Mouse (Mus musculus): ENCODE measurements around the gene Kcnj14.
A peak's percentile ranks its signal among the peaks of the same experiment; 100 is the strongest.

Kcnj14 gene

DNA sequence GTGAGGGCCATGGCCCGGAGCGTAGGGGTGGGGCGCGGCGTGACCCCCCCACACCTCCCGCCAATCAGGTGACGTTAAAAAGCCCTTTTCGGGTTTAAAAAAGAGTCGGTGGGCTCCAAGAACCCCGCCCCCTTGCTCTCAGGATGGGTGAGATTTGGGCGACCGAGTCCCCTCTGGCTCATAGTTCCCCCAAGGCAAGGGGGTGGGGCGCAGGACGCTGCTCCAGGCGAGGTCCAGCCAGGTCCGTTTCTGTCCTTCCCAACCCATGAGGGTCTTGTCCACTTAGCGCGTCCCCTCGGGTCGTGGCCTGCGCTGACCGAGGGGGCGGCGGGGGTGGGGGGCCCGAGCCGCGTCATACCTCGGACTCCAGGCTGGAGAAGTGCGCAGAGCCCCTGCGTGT is 7.8 kb upstream of the Kcnj14 start:
- DNase-seq (ENCODE audit: extremely low spot score, low read depth, low spot score), result no peak

- DNase-seq (ENCODE audit: extremely low spot score, low read depth, low spot score), result no peak
These were observed 6.5 kb upstream of the Kcnj14 start for GRCm38 (mm10) chr7:45831128-45831525.

- peak; percentile 80 for DNase-seq (ENCODE audit: extremely low spot score, low read depth, low spot score)
These were observed 6.0 kb upstream of the Kcnj14 start, which contains the start of gene Grwd1 for GRCm38 (mm10) chr7:45830427-45831127. TSS of gene Grwd1 (minus strand) at chr7:45830944.

DNA sequence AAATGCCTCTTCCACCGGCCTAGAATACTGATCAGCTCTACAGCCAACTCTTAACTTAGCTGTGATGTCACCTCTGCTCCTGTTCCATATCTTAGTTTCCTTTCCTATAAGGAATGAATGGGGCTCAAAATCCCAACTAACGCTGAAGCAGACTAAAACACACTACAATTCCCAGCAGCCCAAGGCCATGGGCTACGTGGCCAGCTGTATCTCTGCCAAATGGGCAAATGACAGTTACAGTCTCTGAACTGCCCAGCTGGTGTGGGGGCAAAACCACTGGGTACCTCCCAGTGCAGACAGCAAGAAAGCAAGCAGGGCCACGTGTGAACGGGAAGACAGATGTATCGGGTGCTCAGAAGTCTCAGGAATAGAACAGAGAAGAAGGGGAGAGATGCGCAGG is 2.0 kb upstream of the Kcnj14 start:
- no peak for DNase-seq (ENCODE audit: extremely low spot score, low read depth, low spot score)

DNA sequence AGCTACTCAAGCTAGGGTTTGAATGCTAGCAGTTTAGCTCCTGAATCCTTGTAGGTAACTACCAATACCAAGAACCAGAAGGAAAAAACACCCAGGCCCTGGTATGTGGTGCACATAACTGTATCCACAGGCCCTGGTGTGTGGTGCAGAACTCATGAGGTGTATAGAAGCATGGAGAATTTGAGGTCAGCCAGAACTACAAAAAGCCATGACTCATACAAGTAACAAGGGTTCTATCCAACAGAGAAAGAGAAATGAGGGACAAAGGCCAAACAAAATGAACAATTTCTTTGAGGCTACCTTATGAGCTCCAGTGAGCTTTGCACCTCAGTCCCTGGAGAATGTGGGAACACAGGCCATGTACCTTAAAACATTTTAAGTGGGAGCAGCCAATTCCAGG is 3.7 kb downstream of the Kcnj14 start:
- no peak for DNase-seq (ENCODE audit: extremely low spot score, low read depth, low spot score)

GRCm38 (mm10) chr7:45819843-45820242 is 4.7 kb downstream of the Kcnj14 start:
- no peak for DNase-seq (ENCODE audit: extremely low spot score, low read depth, low spot score)

DNA sequence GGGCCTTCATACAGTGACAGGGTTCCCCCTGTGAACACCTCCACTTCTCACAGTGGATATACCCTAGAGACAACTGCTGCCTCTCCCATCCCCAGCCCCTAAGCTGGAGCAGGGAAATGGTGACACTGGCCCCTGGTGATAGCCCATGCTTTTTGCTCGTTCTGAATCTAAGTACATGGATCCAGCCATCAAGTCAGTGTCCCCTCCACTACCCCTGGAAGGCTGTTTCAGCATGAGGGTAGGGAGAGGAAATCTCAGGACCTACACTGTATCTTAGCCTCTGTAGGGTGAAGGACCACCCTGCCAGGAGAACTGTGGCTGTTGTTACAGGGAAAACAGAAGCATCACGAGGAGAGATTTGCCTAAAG is 8.6 kb downstream of the Kcnj14 start:
- no peak for DNase-seq (ENCODE audit: extremely low spot score, low read depth, low spot score)

GRCm38 (mm10) chr7:45815323-45815983 is 9.1 kb downstream of the Kcnj14 start:
- no peak for DNase-seq (ENCODE audit: extremely low spot score, low read depth, low spot score)

GRCm38 (mm10) chr7:45814841-45815240 is 9.7 kb downstream of the Kcnj14 start:
- no peak for DNase-seq (ENCODE audit: extremely low spot score, low read depth, low spot score)

DNA sequence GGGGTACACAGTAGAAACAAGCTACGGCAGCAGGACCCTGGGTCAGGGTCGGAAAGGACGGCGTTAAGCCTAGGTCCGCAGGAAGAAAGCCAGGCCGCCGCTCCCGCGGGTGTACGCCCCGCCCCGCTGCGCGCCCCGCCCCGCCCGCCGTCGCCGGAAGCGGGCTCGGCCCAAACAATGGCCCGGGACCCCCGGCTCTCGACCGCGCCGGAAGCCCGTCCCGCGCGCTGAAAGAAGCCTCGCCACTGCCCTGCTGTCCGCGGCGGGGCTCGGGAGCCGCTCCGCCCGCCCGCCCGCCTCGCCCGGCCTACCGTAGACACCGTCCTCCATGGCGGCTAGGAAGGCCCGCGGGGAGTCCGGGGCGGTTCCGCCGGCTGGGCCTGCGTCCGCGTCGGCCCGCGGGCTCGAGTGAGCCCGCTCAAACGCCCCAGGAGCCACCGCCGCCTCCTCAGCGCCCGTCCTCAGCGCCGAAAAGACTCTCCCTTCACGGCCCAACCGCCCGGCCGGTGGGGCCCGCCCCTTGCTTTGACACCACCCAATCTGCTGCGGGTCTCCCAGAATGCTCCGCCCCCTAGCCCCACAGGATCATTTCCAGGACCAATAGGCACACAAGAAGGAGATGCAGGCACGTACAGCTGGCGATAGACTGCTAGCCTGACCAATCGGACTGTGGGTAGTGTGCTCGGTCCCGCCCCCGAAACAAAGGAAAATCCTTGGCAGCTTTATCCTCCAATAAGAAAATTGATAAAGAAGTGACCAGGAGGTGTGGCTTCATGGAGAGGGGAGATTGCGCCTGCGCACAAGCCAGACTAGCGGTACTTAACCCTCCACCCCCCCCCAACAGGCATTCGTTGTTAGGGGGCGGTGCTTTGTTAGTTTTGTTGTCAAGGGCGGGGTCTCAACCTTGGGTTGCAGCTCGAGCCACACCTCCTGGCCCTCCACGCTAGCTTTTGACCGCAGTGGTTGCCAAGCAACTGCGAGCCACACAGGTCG is 10.5 kb downstream of the Kcnj14 start, which contains the start of gene Cyth2:
Gene Cyth2, minus strand, starts transcription at position 795 of the 993 bp plus-strand sequence.
- peak; percentile 98 for DNase-seq (ENCODE audit: extremely low spot score, low read depth, low spot score)

DNA sequence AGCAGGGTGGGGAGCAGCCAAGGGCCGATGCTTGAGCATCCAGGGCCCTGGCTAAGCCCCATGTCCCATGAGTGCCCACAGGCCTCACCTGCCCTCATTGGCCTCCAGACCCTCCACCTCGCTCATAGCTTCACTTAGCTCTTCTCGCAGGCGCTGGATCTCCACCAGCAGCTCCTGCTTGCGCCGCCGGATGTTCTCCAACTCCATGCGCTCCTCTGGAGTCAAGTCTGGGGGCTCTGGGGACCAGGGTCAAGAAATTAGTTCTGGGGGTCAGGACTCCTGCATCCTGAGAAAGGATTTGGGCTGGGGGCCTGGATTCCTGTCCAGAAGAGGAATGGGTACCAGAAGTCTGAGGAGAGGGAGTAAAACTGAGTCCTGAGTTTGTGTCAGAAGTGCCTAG is 11.7 kb downstream of the Kcnj14 start:
- DNase-seq (ENCODE audit: extremely low spot score, low read depth, low spot score), result no peak

GRCm38 (mm10) chr7:45809276-45810075 is 15.1 kb downstream of the Kcnj14 start:
- DNase-seq (ENCODE audit: extremely low spot score, low read depth, low spot score), result no peak

DNA sequence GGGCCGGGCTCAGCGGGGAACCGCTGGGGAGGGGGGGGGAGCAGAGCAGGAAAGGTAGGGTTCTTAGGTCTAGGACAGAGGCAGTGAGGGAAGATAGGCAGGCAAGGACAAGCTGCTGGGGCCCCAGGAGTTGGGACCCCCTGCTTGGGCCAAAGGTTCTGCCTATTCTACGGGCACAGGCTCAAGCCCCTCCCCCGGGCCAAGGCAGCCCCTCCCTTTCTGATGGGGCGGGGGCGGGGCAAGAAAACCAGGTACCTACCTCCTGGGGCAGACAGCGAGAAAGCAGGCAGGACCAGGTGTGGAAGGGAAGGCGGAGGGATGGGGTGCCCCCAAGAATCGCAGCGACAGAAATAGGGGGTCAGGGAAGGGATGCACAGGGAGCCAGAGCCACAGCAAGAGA is 16.1 kb downstream of the Kcnj14 start:
- DNase-seq (ENCODE audit: extremely low spot score, low read depth, low spot score), result no peak

DNA sequence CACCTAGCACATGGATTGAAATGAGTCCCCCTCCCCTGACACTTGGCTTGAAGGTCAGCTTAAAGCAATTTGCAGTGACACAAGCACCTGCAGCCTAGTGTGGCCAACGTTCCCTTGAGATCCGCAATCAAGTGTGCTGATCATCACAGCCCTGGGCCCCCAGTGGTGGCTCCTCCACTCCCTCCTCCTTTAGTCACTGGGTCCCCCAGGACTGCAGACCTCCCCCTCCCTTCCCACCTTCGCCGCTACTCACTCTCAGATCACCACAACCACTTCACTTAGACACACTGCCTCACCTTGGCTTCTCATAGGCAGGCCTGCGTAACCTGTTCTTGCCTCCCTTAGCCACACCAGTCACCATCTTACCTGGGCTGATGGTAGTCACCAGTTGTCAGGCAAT is 18.6 kb downstream of the Kcnj14 start:
- no peak for DNase-seq (ENCODE audit: extremely low spot score, low read depth, low spot score)

DNA sequence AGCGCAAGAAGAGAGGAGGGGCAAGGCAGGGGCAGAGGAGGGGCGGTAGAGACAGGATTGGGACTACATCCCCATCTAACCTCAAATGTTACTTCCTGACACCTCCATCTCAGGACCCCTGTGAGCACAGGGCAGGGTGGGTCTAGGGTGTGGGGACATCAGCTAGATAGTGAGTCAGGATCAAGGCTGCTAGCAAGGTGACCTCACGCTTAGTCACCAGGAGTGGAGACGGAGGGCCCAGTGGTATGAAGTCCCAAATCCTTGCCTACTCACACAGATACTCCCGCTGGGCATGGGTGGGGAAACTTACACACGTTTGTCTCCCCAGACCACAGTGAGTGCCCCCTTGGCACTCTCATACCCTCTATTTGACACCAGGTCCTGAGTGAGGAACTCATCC is 22.0 kb downstream of the Kcnj14 start:
- no peak for DNase-seq (ENCODE audit: extremely low spot score, low read depth, low spot score)

GRCm38 (mm10) chr7:45801348-45801747 is 23.2 kb downstream of the Kcnj14 start:
- DNase-seq (ENCODE audit: extremely low spot score, low read depth, low spot score), result peak; percentile 87

DNA sequence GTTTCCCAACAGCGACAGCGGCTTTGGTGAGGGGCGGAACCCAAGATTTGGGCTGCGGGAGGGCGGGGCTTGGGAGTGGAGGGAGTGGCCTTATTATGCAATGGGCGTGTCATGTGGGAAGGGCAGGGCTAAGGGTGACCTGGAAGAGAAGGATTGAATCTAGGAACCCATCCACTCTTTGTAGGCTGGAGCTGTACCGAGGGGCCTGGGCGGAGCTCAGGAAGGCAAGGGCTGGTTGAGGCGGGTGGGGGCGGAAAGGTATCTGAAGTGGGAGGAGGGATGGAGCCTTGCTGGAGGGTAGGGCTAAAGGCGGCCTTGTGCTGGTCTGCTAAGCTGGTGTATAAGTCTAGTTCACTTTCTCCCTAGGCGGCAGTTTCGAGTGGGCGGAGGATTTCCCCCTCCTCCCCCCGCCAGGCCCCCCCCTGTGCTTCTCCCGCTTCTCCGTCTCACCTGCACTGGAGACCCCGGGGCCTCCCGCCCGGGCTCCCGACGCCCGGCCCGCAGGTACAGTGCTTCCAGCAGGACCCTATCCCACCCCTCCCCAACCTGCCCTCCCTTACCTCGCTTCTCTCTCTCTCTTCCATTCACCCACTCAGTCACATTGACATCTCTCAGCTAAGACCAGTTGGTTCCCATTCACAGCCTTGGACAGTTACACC is 23.9 kb downstream of the Kcnj14 start:
- DNase-seq (ENCODE audit: extremely low spot score, low read depth, low spot score), result no peak

- no peak for DNase-seq (ENCODE audit: extremely low spot score, low read depth, low spot score)
These were observed 24.6 kb downstream of the Kcnj14 start for GRCm38 (mm10) chr7:45800001-45800400.

DNA sequence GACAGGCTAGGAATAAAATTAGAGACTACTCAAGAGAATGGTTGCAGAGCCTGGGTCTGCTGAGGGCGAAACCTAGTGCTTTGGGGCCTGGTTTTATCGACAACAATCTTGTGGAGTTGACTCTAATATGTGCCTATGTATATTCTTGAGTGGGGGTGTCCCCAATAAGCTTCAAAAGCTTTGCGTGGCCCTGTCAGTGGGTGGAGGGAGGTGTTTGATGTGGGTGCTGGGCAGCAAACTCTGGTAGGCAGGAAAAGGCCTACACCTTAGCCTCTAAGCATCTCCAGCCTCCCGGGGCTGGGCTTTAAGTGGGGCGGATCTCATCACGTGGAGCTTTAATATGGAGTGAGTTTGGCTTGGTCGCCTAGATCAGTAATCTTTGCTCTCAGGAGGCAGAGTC is 25.7 kb downstream of the Kcnj14 start:
- no peak for DNase-seq (ENCODE audit: extremely low spot score, low read depth, low spot score)

- no peak for DNase-seq (ENCODE audit: extremely low spot score, low read depth, low spot score)
These were observed 26.1 kb downstream of the Kcnj14 start for GRCm38 (mm10) chr7:45798511-45798836.
